Mouse (Mus musculus): Measurements from ENCODE around the gene Faiml. TPM values are rescaled to one million over a fixed set of nuclear protein-coding genes. Genes with fewer than 3 reads are reported as not detected.

The Faiml gene
- total RNA-seq (2021): not detected
- long read RNA-seq, experiment 1: 0 reads
- long read RNA-seq, experiment 2: 0 reads

DNA sequence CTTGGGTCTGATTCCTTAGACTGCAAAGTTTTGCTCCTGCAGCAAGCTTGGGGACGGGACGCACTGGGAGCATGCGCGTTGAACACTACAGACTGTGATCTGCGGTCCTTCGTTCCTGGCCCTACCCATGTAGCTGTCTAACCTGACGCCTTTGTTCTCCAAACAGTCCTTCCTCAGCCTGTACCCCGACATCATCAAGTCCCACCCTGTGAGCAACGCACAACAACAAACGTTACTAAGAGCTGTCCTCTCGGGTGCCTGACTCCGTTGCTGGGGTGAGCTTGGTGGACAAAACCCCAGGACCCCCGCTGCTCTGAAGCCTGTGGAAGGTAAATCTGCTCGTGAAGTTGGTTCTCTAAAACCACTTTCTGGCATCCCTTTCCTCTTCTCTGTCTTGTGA, at the start of gene Faiml:
Gene Faiml, minus strand, starts transcription at position 101 of the 400 bp plus-strand sequence.
- DNase-seq: no peak
- intact Hi-C loops (cut with DNase I): no loop called here
- no peak for TF ChIP-seq CTCF (IDR thresholded peaks at IDR 0.05)
- no peak within 1 kb of the TSS for H3K4me3 ChIP-seq
- H3K27ac ChIP-seq: no peak within 1 kb of the TSS

DNA sequence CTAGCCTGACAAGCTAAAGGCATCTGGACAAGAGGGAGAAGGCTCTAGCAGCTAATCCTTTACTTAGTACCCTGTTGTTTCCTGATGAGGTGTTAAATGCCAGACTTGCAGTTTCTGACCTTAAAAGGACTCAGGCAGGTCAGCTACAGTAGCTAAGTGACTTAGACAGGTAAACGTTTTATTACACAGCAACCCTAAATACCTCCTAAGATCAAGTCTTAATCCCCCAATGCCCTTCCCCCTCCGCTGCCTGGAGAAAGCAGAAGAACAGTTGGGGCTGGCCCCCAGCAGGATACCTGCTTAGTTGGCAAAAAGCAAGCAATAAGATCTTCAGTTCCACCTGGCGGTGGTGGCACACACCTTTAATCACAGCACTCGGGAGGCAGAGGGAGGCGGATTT, 21.9 kb upstream of the Faiml start:
- Histone ChIP-seq H3K27ac (no peak overlapping the region), H3K4me3 (no peak overlapping the region)
- no peak for DNase-seq
- intact Hi-C loops (cut with DNase I): no loop called here
- TF ChIP-seq CTCF (IDR thresholded peaks at IDR 0.05): no peak

DNA sequence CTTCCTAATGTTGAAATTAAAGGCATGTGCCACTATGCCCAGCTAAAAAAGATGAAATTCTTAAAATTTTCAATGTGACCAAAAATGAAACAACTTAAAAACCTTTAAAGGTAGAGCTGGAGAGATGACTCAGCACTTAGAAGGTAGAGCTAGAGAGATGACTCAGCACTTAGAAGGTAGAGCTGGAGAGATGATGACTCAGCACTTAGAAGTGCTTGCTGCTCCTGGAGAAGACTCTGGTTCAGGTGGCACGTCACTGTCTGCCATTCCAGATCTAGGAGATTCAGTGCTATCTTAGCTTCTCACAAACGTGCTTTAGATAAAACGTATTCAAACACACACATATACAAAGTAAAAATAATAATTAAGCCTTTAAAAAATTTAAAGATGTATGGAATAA, 19.8 kb upstream of the Faiml start:
- intact Hi-C loops (cut with DNase I): no loop called here
- no peak overlapping the region for H3K4me3 ChIP-seq
- TF ChIP-seq CTCF (IDR thresholded peaks at IDR 0.05): no peak
- no peak for DNase-seq
- H3K27ac ChIP-seq: no peak overlapping the region

DNA sequence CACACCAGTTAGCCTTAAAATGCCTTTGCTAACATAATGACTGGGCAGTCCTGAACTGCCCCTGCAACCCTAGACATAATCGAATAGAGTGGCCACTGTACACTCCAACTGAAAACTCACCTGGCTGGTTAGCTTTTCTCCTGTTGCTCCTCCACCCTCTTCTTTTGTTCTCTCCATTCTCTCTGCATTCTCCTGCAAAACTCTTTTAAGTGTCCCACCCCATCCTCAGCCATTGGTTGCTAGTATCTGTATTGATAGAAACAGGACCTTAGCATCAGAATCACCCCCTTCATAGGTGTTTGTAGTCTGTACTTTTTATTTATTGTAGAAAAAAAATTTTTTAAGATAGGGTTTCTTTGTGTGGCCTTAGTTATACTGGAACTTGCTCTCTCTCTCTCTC, 19.2 kb upstream of the Faiml start:
- no peak for DNase-seq
- no peak for TF ChIP-seq CTCF (IDR thresholded peaks at IDR 0.05)
- no peak overlapping the region for H3K4me3 ChIP-seq
- intact Hi-C loops (cut with DNase I): no loop called here
- no peak overlapping the region for H3K27ac ChIP-seq

DNA sequence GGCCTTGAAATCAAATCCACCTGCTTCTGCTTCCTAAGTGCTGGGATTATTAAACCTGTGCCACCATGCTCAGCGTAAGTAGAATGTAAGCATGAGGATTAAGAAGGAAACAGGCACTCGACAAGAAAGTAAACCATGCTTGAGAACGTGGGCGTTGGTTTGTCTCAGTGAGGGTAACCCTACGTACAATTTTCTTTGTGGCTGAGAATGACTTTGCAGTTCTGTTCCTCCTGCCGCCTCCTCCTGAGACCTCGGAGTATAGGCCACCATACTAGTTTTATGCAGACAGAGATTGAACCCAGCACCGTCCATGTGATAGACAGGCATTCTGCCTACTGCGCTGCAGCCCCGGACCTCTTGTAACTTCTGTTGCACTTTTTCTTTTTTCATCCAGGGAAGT, 16.8 kb upstream of the Faiml start:
- TF ChIP-seq CTCF (IDR thresholded peaks at IDR 0.05): no peak
- H3K4me3 ChIP-seq: no peak overlapping the region
- DNase-seq: no peak
- intact Hi-C loops (cut with DNase I): no loop called here
- no peak overlapping the region for H3K27ac ChIP-seq

DNA sequence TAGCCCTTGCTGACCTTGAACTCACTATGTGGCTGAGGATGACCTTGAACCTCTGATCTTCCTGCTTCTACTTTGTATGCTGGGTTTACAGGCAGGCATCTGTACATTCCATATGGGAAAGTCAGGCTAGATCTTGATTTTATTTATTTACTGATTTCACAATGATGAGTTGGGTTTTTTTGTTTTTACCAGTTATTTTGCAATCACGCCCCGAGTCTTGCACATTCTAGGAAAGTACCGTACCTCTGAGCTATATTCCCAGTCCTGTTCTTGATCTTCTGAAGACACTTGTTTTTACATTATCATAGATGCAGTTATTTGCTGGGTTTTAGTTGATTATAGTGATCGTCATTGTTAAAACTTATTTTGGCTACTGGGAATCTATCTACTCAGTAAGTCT, 11.9 kb upstream of the Faiml start:
- DNase-seq: no peak
- no peak overlapping the region for H3K27ac ChIP-seq
- H3K4me3 ChIP-seq: no peak overlapping the region
- intact Hi-C loops (cut with DNase I): loop anchor here (10.0 kb wide), 2 partner anchors 186 to 326 kb away; partner anchors contain the start of genes Dbr1 and Mras
- TF ChIP-seq CTCF (IDR thresholded peaks at IDR 0.05): no peak

DNA sequence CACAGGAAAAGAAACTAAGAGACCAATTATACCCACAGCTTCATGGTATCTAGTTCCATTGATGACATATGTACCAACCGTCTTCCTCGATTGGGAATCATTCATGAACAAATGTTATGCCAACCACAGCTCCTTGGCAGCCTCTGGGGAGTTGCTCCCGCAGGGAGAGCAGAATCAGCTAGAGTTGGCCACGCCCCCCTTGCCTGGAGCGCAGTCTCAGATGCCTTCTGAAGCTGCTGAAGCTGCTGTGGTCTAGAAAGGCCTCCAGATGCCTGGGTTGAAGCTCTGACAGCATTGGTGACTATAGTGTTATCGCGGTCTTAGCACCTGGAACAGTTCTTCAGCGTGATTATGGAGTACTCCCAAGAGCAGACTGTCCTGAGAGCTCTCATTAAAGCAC, 11.3 kb upstream of the Faiml start:
- no peak for TF ChIP-seq CTCF (IDR thresholded peaks at IDR 0.05)
- H3K27ac ChIP-seq: no peak overlapping the region
- H3K4me3 ChIP-seq: no peak overlapping the region
- no peak for DNase-seq
- intact Hi-C loops (cut with DNase I): loop anchor here (10.0 kb wide), 2 partner anchors 186 to 326 kb away; partner anchors contain the start of genes Dbr1 and Mras

DNA sequence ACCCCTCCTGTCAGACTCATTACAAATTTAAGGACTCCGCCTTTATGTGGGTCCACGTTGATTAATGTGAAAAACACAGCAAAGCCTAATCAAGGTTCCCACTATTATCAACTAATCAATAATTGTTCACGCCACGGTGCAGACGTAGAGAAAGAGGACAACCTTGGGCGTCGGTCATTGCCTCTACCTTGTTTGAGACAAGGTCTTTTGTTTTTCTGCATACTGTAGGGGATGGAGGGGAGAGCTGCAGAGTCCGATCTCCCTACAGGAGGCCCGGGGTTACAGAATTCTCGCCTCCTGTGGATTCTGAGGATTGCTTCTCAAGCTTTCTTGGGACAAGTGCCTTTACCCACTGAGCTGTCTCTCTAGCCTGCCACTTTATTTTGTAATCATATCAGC, 6.9 kb upstream of the Faiml start:
- intact Hi-C loops (cut with DNase I): loop anchor here (2.0 to 10.0 kb wide), 4 partner anchors 103 to 331 kb away; partner anchors contain the start of genes Dbr1, Mras and Pik3cb
- DNase-seq: no peak
- Histone ChIP-seq H3K27ac (peak overlapping the region; percentile 87), H3K4me3 (peak overlapping the region; percentile 98)
- no peak for TF ChIP-seq CTCF (IDR thresholded peaks at IDR 0.05)

DNA sequence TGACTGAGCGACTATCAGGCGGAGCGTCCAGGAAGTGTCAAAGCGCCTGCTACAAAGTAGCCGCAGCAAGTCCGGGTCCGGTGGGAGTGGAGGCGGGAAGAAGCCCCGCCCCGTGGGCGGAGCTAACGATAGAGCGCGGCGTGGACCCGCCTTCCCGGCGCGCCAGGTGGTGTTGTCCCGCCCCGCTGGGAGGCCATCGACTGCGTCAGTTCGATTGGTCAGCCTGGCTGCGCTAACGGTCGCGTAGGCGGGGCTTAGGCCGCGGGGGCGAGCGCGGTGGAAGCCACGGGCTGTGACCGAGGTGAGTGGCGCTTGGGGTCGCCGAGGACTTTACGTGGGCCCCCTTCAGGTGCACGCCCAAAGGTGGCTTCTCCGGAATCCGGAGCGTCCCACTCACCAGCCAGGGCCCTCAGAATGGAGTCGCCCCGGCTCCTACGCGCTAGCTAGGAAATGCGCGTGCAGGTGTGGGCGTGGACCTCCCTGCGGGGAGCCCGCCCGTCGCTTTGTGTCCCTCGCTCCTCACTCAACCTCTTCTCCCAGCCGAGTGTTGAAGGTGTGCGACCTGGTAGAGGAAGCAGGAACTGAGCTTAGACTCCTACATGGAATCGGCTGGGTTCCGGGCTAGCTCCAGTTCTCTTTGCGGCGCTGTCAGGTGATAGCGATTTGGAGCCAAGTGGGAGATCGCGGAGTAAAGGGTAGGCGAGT, 6.3 kb upstream of the Faiml start, which contains the start of gene Cep70:
Gene Cep70, plus strand, starts transcription at position 178 of the 705 bp plus-strand sequence.
- Histone ChIP-seq H3K4me3 (peak within 1 kb of the TSS; percentile 98), H3K27ac (peak within 1 kb of the TSS; percentile 87)
- TF ChIP-seq CTCF (IDR thresholded peaks at IDR 0.05): no peak
- DNase-seq: peak; percentile 97
- intact Hi-C loops (cut with DNase I): loop anchor here (2.0 to 10.0 kb wide), 4 partner anchors 103 to 331 kb away; partner anchors contain the start of genes Dbr1, Mras and Pik3cb

DNA sequence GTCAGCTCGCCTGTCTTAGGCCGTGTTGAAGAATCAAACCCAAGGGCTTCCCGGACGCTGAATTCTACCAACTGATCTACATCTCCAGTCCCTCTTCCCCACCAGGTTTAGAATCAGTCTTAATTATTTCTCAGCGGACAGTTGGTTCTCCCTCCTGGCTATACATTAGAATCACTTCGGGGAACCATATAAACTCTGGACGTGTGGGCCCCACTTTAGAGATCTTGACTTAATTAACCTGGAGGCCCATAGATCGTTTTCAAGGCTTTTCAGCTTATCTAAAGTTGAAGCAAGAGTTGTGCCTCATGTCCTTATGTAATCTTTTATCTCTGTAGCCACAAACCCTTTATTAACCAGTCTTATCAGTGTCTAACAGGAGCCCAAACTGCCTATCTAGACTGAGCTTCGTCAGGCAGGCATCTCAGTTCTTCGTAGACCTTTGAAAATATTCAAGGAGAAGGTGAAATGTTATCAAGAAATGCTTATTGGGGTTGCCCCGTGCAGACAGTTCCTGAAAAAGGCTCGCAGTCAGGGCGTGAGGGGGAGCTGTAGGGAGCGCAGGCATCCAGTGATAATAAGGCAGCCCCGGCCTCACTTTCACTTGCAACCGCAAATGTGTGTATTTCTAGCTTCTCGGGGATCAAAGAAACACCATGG, 5.6 kb upstream of the Faiml start:
- 0 out of 2 replicates have a peak, but pooled peaks have one; percentile 9 for TF ChIP-seq CTCF (IDR thresholded peaks at IDR 0.05)
- Histone ChIP-seq H3K27ac (peak overlapping the region; percentile 87), H3K4me3 (peak overlapping the region; percentile 98)
- intact Hi-C loops (cut with DNase I): loop anchor here (1.0 to 10.0 kb wide), 5 partner anchors 102 to 332 kb away; partner anchors contain the start of genes Dbr1, Mras and Pik3cb
- DNase-seq: no peak

DNA sequence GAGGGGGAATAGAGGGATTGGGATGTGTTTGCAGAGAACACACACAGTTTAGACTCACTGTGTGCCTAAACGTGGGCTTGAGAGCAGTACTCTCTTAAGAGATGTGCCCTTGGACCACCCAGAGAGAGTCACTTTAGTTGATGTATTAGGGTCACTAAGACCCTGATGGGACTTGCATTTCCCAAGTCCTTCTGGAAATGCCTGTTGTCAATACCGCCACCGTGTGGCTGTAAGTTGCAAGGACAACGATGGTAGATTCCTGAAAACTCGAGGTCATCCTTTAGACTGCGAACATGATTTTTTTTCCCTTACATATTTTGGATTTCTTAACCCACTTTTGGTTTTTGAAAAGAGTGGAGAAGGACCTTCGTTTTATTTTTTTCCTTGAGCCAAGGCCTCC, 5.0 kb upstream of the Faiml start:
- intact Hi-C loops (cut with DNase I): loop anchor here (1.0 to 10.0 kb wide), 5 partner anchors 101 to 333 kb away; partner anchors contain the start of genes Dbr1, Mras and Pik3cb
- peak overlapping the region; percentile 98 for H3K4me3 ChIP-seq
- peak; percentile 88 for TF ChIP-seq CTCF (IDR thresholded peaks at IDR 0.05)
- peak; percentile 52 for DNase-seq
- H3K27ac ChIP-seq: no peak overlapping the region

DNA sequence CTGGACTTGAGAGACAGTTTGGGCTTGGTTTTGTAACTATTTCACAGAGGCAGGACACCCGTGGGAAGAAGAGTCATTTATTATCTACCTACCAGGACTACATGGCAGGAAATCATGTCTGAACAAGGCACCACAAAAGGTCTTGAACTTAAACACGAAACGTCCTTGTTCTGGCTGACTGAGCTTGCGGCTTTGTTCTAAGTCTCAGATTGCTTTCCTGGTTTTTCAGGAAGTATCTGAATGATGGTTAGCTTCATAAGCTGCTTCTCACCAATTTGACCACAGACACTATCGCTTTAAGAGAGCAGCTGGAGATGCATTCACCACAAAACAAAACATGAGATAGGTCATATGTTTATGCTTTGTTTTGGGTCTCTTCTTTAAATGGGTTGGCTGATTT, 3.5 kb upstream of the Faiml start:
- no peak for DNase-seq
- no peak overlapping the region for H3K27ac ChIP-seq
- no peak overlapping the region for H3K4me3 ChIP-seq
- no peak for TF ChIP-seq CTCF (IDR thresholded peaks at IDR 0.05)
- intact Hi-C loops (cut with DNase I): loop anchor here (10.0 kb wide), 2 partner anchors 194 to 334 kb away; partner anchors contain the start of genes Dbr1 and Mras

DNA sequence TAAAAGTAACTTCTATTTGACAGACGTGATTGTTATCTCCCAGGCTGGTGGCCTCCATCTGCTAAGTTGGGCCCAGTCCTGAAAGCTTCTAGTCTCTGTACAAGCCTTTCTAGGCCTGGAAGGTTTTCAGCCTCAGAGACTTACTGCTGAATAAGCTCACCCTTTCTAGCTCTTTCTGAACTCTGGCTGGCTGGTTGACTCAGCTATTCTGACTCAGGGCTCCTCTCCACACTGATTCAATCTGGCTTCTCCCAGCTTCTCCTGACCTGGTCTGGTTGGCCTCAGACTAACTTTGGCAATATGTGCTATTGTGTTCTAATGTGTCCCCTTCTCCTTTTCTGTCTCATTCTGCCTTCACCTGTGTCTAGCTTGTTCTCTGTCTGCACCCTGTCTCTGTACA, 2.2 kb upstream of the Faiml start:
- H3K4me3 ChIP-seq: no peak overlapping the region
- intact Hi-C loops (cut with DNase I): no loop called here
- DNase-seq: no peak
- TF ChIP-seq CTCF (IDR thresholded peaks at IDR 0.05): no peak
- H3K27ac ChIP-seq: no peak overlapping the region

All from gastrocnemius, adult 2 months (tissue).